Mouse (Mus musculus): ENCODE data around the gene Tmem164. TPM values are rescaled to one million over a fixed set of nuclear protein-coding genes. Genes with fewer than 3 reads are reported as not detected.

Tmem164 gene
- polyA plus RNA-seq, 1 experiment from 2014 or later: 42.9 TPM

DNA sequence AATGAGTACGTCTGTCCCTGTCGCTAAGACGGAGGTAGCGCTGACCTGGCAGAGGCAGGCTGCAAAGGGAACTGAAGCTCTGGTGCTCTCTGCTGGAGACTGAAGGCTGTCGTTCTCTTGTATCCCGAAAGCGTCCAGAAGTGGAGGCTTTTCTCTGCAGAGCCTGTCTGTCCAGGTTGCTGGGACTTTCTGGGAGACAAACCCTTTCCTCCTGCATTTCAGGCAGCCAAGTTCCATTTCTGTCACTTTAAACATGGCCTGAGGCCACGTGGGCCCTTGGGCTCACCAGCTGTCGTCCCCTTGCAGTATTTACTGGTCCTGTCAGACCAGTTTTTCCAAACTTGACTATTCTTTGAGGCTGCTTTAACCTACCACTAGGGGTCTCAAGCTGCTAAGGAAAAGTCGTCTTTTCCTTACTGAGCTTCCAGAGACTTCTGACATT lies 125.4 kb downstream of the Tmem164 start:
- H3K4me1 ChIP-seq (ENCODE audit: control insufficient read depth, insufficient read depth, low read length): no peaks in the 10 kb centered on the region
- no peak overlapping the region for H3K27ac ChIP-seq (ENCODE audit: low read length)
- no peak overlapping the region for H3K4me3 ChIP-seq (ENCODE audit: low read depth, low read length)
- no peaks in the 10 kb centered on the region; the same call in 1 of the 2 replicates for H3K36me3 ChIP-seq (ENCODE audit: control insufficient read depth, insufficient read depth, low read length)
- peak; percentile 76; the same call in 1 of the 2 replicates for ATAC-seq (ENCODE audit: insufficient number of reproducible peaks, insufficient read depth, low FRiP score, low read depth)
- H3K9me3 ChIP-seq (ENCODE audit: control insufficient read depth, low read depth, low read length): no peaks in the 10 kb centered on the region
- 38% methylated on average over 10 of the region's 10 CpGs for WGBS
- H3K27me3 ChIP-seq (ENCODE audit: control insufficient read depth, insufficient read depth, low read length): no peaks in the 10 kb centered on the region
- no peak overlapping the region for H3K9ac ChIP-seq (replicated peaks; ENCODE audit: low read depth, low read length)
- H3K4me2 ChIP-seq (replicated peaks; ENCODE audit: low read depth, low read length): no peak overlapping the region

DNA sequence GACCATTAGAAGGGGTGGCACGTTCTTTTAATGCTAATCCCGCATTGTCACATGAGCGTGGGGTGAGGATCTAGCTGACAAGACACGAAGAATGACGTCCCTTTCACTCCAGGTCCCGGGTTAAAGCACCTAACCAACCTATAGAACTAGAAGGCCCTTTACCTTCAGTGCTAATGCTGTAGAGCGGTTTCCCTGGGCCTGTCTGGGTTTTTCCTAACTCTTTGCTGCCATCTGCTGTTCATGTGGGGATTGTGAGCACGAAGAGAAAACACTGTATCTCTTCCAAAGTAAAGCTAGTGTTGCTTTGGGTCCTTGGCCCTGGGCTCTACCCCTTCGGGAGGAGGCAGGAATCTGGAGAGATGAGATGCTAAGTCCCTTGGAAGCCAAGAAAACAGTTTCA lies 127.2 kb downstream of the Tmem164 start:
- no peaks in the 10 kb centered on the region for H3K27me3 ChIP-seq (ENCODE audit: control insufficient read depth, insufficient read depth, low read length)
- no peak for ATAC-seq (ENCODE audit: insufficient number of reproducible peaks, insufficient read depth, low FRiP score, low read depth)

DNA sequence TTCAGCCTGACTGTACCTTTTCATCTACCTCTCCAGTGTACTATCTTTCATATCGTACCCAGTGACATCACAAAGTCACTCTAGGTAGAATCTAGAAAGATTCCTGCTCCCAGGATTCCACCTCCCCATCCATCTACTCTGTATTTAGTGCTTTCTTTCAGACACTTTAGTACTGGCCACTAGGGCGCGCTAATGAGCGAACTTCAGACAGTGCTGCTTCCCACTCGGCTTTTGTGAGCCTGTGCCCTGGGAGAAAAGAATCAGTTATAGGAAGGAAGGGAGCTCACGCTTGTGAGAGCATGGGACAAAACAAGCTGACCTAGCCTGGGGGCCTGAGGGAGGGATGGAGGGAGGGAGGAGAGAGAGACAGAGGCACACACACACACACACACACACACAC lies 131.9 kb downstream of the Tmem164 start:
- Histone ChIP-seq H3K4me2 (replicated peaks; ENCODE audit: low read depth, low read length) (no peak overlapping the region), H3K27ac (ENCODE audit: low read length) (no peak overlapping the region), H3K27me3 (ENCODE audit: control insufficient read depth, insufficient read depth, low read length) (no peaks in the 10 kb centered on the region), H3K9ac (replicated peaks; ENCODE audit: low read depth, low read length) (no peak overlapping the region), H3K36me3 (ENCODE audit: control insufficient read depth, insufficient read depth, low read length) (no peaks in the 10 kb centered on the region), H3K4me3 (ENCODE audit: low read depth, low read length) (no peak overlapping the region), H3K4me1 (ENCODE audit: control insufficient read depth, insufficient read depth, low read length) (no peaks in the 10 kb centered on the region), H3K9me3 (ENCODE audit: control insufficient read depth, low read depth, low read length) (no peaks in the 10 kb centered on the region)
- no peak for ATAC-seq (ENCODE audit: insufficient number of reproducible peaks, insufficient read depth, low FRiP score, low read depth)
- WGBS: 23% methylated on average over 6 of the region's 6 CpGs

More for the DNA sequence above, 127.2 kb downstream of the Tmem164 start:
- H3K9me3 ChIP-seq (ENCODE audit: control insufficient read depth, low read depth, low read length): no peaks in the 10 kb centered on the region
- 45% methylated on average over 9 of the region's 9 CpGs for WGBS
- H3K9ac ChIP-seq (replicated peaks; ENCODE audit: low read depth, low read length): no peak overlapping the region
- no peaks in the 10 kb centered on the region for H3K4me1 ChIP-seq (ENCODE audit: control insufficient read depth, insufficient read depth, low read length)
- no peaks in the 10 kb centered on the region; the same call in 1 of the 2 replicates for H3K36me3 ChIP-seq (ENCODE audit: control insufficient read depth, insufficient read depth, low read length)
- no peak overlapping the region for H3K4me3 ChIP-seq (ENCODE audit: low read depth, low read length)
- no peak overlapping the region for H3K27ac ChIP-seq (ENCODE audit: low read length)
- H3K4me2 ChIP-seq (replicated peaks; ENCODE audit: low read depth, low read length): no peak overlapping the region

DNA sequence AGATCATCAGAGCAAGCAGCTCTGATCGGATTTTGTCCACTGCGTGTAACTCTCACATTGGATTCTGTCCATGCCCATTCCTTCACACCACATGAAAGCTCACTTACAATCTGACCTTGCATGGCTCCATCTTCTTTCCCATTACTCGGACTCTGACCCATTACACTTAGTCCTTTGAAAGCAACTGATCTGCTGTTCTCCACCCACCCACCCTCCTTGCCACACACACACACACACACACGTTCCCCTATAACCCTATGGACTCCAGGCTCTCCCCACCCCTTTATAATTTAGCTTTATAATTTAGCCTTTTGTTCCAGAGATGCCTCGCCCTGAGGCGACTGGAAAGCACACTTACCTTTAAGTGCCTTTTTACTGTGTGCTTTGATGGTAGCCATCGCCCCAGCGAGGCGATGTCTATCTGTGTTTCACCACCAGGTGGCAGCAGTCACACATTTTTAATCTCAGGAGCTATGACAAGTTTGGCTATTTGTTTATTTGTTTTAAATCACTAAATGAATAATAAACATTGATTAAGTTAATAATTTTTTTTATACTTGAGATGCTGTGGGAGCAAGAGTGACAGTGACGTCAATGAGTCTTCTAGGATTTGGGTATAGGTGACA lies 137.0 kb downstream of the Tmem164 start:
- Histone ChIP-seq H3K4me1 (ENCODE audit: control insufficient read depth, insufficient read depth, low read length) (no peaks in the 10 kb centered on the region), H3K4me3 (ENCODE audit: low read depth, low read length) (no peak overlapping the region), H3K27ac (ENCODE audit: low read length) (no peak overlapping the region), H3K27me3 (ENCODE audit: control insufficient read depth, insufficient read depth, low read length) (no peaks in the 10 kb centered on the region), H3K9ac (replicated peaks; ENCODE audit: low read depth, low read length) (no peak overlapping the region), H3K9me3 (ENCODE audit: control insufficient read depth, low read depth, low read length) (no peaks in the 10 kb centered on the region), H3K36me3 (ENCODE audit: control insufficient read depth, insufficient read depth, low read length) (no peaks in the 10 kb centered on the region), H3K4me2 (replicated peaks; ENCODE audit: low read depth, low read length) (no peak overlapping the region)
- WGBS: 47% methylated on average over 10 of the region's 10 CpGs
- ATAC-seq (ENCODE audit: insufficient number of reproducible peaks, insufficient read depth, low FRiP score, low read depth): no peak

DNA sequence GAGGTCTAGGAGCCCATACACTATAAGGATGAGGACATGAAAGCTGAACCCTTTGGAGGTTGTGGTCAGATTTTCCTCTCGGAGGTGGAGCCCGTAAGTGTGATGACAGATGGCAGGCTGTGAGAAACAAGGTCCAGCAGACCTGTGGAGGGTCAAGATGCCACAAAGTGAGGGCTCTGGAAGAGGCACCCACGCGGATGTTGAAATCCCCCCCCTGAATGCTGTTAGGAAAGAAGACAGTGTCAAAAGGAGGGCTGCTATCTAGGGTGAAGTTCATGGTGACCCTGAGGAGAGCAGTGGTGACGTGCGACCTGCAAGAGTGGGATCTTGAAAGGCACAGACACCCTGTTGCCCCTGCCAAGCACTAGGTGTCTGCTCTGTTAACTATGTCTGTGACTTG lies 140.0 kb downstream of the Tmem164 start:
- Histone ChIP-seq H3K4me1 (ENCODE audit: control insufficient read depth, insufficient read depth, low read length) (no peaks in the 10 kb centered on the region), H3K9ac (replicated peaks; ENCODE audit: low read depth, low read length) (no peak overlapping the region), H3K27ac (ENCODE audit: low read length) (no peak overlapping the region), H3K4me3 (ENCODE audit: low read depth, low read length) (no peak overlapping the region), H3K4me2 (replicated peaks; ENCODE audit: low read depth, low read length) (no peak overlapping the region), H3K27me3 (ENCODE audit: control insufficient read depth, insufficient read depth, low read length) (no peaks in the 10 kb centered on the region), H3K36me3 (ENCODE audit: control insufficient read depth, insufficient read depth, low read length) (no peaks in the 10 kb centered on the region), H3K9me3 (ENCODE audit: control insufficient read depth, low read depth, low read length) (no peaks in the 10 kb centered on the region)
- WGBS: 81% methylated on average over 6 of the region's 6 CpGs
- no peak for ATAC-seq (ENCODE audit: insufficient number of reproducible peaks, insufficient read depth, low FRiP score, low read depth)

DNA sequence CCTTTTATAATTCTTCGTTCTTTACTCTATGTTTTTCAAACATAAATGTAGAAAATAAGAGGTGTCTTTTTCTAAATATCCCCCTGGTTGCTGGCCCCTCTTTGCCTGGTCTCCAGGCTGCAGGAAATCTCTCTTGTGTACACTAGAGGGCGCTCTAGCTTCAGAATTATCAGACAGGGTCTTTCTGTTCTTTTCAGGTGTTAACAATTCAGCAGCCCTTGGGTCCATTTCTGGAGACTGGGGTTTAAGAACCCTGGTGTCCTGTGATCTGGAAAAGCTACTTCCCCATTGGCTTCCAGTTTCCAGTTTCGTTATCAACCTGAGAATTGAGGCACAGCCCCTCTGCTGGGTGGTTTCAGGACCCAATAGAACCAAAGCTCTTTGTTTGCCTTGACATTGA lies 140.6 kb downstream of the Tmem164 start:
- no peak for ATAC-seq (ENCODE audit: insufficient number of reproducible peaks, insufficient read depth, low FRiP score, low read depth)
- WGBS: 41% methylated on average over 3 of the region's 3 CpGs
- no peaks in the 10 kb centered on the region for H3K36me3 ChIP-seq (ENCODE audit: control insufficient read depth, insufficient read depth, low read length)

DNA sequence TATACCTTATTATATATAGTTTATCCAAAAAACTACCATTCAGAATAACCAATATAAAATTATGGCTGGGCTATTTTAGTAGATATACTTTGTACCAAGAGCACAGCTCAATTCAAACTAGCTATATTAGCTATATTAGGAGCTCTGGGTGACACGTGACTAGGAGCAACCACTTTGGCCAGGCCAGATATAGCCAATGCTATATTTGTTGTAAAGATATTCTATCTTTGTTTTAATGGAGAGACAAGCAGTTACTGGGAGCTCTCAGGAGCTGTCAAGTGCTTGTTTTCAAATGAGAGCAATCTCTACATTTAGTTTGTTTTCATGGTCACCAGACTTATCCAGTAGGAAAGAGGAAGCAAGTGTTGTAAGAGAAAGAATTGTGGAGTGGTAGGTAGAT lies 144.1 kb downstream of the Tmem164 start:
- no peaks in the 10 kb centered on the region for H3K4me1 ChIP-seq (ENCODE audit: control insufficient read depth, insufficient read depth, low read length)

More for the DNA sequence above, 140.6 kb downstream of the Tmem164 start:
- H3K4me3 ChIP-seq (ENCODE audit: low read depth, low read length): no peak overlapping the region
- H3K27me3 ChIP-seq (ENCODE audit: control insufficient read depth, insufficient read depth, low read length): no peaks in the 10 kb centered on the region
- no peak overlapping the region for H3K9ac ChIP-seq (replicated peaks; ENCODE audit: low read depth, low read length)
- H3K4me1 ChIP-seq (ENCODE audit: control insufficient read depth, insufficient read depth, low read length): no peaks in the 10 kb centered on the region
- H3K27ac ChIP-seq (ENCODE audit: low read length): no peak overlapping the region
- no peaks in the 10 kb centered on the region for H3K9me3 ChIP-seq (ENCODE audit: control insufficient read depth, low read depth, low read length)
- H3K4me2 ChIP-seq (replicated peaks; ENCODE audit: low read depth, low read length): no peak overlapping the region

DNA sequence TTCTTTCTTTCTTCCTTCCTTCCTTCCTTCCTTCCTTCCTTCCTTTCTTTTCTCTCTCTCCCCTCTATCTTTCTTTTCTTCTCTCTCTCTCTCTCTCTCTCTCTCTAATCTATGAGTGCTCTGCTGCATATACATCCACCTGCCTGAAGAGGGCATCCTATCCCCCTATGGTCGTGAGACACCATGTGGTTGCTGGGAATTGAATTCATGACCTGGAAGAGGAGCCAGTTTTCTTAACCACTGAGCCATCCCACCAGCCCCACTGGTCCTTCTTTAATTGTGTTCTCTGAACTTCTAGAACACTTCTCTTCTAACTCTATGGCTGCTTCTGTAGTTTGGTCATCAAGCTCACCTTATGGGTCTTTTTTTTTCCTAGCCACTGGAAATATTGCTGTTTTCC lies 146.4 kb downstream of the Tmem164 start:
- 24% methylated on average over 1 of the region's 1 CpGs for WGBS
- Histone ChIP-seq H3K27ac (ENCODE audit: low read length) (no peak overlapping the region), H3K9ac (replicated peaks; ENCODE audit: low read depth, low read length) (no peak overlapping the region), H3K4me1 (ENCODE audit: control insufficient read depth, insufficient read depth, low read length) (no peaks in the 10 kb centered on the region), H3K9me3 (ENCODE audit: control insufficient read depth, low read depth, low read length) (no peaks in the 10 kb centered on the region), H3K4me3 (ENCODE audit: low read depth, low read length) (no peak overlapping the region), H3K4me2 (replicated peaks; ENCODE audit: low read depth, low read length) (no peak overlapping the region), H3K27me3 (ENCODE audit: control insufficient read depth, insufficient read depth, low read length) (no peaks in the 10 kb centered on the region), H3K36me3 (ENCODE audit: control insufficient read depth, insufficient read depth, low read length) (no peaks in the 10 kb centered on the region)
- ATAC-seq (ENCODE audit: insufficient number of reproducible peaks, insufficient read depth, low FRiP score, low read depth): no peak

More for the DNA sequence above, 144.1 kb downstream of the Tmem164 start:
- Histone ChIP-seq H3K36me3 (ENCODE audit: control insufficient read depth, insufficient read depth, low read length) (no peaks in the 10 kb centered on the region), H3K4me2 (replicated peaks; ENCODE audit: low read depth, low read length) (no peak overlapping the region), H3K9ac (replicated peaks; ENCODE audit: low read depth, low read length) (no peak overlapping the region), H3K27me3 (ENCODE audit: control insufficient read depth, insufficient read depth, low read length) (no peaks in the 10 kb centered on the region), H3K9me3 (ENCODE audit: control insufficient read depth, low read depth, low read length) (no peaks in the 10 kb centered on the region), H3K4me3 (ENCODE audit: low read depth, low read length) (no peak overlapping the region), H3K27ac (ENCODE audit: low read length) (no peak overlapping the region)
- ATAC-seq (ENCODE audit: insufficient number of reproducible peaks, insufficient read depth, low FRiP score, low read depth): no peak
- 74% methylated on average over 1 of the region's 1 CpGs for WGBS
